Mouse (Mus musculus): ENCODE data around the gene Nus1. TPM values are rescaled to one million over a fixed set of nuclear protein-coding genes. Genes with fewer than 3 reads are reported as not detected.
A peak's percentile ranks its signal among the peaks of the same experiment; 100 is the strongest.

Gene Nus1
- polyA plus RNA-seq, 1 experiment from 2014 or later = 11.0 TPM

DNA sequence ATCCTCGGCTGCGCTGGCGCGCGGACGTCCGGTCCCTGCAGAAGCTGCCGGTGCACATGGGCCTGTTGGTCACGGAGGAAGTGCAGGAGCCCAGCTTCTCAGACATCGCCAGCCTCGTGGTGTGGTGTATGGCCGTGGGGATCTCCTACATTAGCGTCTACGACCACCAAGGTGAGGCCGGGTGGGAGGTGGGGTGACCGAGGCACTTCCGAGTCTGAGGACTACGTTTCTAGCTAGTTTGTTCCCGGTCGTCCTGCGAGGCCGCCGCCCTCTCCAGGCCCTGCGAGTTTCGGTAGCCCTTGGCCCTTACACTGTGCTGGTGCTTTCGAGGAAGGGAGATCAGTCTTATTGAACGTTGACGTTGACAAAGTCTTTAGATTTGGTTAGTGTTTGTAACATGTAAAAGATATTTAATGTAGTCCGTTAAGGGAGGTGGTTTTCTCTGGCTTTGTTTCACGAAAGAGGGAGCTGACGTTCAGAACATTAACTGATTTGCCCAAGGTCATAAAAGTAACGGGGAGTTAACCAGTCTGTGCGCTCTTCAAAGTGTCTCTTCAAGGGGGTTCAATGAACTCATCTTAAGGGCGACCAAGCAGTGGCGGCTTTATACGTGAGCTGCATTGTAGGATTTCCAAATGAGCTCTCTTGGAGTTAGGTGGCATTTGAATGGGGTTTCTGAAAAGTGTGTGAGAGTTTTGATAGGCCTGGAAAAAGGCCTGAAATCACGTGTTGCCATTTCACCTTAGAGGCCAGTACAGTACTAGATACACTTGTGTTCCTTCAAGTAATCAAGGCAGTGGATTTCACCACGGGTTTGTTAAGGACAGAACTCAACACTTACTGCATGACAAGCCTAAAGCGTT lies 882 bp downstream of the Nus1 start:
- DNase-seq (ENCODE audit: low spot score) = no peak

- no peak for DNase-seq (ENCODE audit: low spot score)
These were observed 1.6 kb downstream of the Nus1 start for GRCm38 (mm10) chr10:52418931-52419330.

- DNase-seq (ENCODE audit: low spot score) = no peak
These were observed 2.1 kb downstream of the Nus1 start for GRCm38 (mm10) chr10:52419402-52419801.

DNA sequence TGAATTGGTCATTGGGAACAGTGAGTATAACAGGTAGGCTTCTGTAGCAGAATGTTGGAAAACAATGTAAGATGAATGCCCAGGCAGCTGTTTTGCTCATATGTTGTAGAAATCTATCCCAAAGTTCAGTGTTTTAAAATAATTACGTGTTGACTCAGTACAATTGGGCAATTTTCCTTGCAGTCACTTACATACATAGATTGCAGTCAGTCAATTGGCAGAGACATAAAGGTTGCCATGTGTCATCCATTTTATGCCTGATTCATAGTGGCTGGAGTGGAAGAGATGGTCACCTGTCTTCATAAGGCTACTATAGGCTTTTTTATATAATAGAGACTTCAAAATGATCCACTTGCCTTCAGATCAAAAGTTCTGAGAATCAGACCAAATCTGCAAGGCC lies 3.2 kb downstream of the Nus1 start:
- no peak for DNase-seq (ENCODE audit: low spot score)

- no peak for DNase-seq (ENCODE audit: low spot score)
These were observed 4.4 kb downstream of the Nus1 start for GRCm38 (mm10) chr10:52421716-52422115.

GRCm38 (mm10) chr10:52423097-52423496 lies 5.8 kb downstream of the Nus1 start:
- peak; percentile 27 for DNase-seq (ENCODE audit: low spot score)

- no peak for DNase-seq (ENCODE audit: low spot score)
These were observed 9.1 kb downstream of the Nus1 start for GRCm38 (mm10) chr10:52426314-52426980.

DNA sequence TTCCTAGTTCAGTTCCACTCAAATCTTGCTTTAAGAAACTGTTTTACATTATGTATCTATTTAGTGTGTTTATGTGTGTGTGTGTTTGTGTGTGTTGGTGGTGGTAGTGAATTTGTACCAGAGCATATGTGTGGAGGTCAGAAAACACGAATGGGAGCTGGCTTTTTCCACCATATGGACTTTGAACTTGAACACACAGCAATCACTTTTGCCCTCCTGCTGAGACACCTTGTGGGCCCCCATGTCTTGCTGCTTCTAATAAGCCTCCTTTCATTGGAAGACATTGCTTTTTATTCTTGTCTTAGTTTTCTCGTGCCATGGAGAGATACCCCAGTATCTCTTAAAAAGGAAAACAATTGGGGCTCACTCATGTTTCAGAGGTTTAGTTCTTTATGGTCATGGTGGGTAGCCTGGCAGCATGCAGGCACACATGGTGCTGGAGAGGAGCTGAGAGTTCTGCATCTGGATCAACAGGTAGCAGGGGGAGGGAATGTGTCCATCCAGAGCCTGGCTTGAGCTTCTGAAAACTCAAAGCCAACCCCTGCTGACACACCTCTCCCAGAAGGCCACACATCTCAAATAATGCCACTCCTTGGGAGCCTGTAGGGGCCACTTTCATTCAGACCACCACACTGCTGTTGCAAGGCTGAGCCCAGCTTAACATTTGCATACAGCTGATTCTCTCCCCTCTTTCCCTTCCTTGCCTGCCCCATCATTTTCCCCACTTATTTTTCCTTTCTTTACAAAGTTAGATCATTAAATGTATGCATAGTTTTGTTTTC lies 10.5 kb downstream of the Nus1 start:
- DNase-seq (ENCODE audit: low spot score) = no peak

DNA sequence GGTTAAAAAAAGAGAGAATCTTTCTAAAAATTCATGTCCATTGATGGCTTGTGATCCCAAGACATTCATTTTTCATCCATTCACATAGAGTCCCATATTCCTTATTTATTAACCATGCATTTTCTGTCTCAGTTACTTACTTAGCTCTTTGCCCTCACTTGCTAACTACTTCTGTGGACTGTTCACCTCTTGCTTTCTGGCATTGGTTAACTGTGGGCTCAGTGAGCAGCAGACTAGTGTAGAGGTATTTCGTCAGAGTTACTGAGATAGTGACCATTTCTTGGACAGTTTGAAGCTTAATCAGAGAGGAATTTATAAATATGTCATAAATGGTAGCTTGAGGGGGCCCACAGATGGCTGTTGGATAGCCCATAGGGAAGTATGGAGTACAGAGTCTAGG lies 13.6 kb downstream of the Nus1 start:
- no peak for DNase-seq (ENCODE audit: low spot score)

DNA sequence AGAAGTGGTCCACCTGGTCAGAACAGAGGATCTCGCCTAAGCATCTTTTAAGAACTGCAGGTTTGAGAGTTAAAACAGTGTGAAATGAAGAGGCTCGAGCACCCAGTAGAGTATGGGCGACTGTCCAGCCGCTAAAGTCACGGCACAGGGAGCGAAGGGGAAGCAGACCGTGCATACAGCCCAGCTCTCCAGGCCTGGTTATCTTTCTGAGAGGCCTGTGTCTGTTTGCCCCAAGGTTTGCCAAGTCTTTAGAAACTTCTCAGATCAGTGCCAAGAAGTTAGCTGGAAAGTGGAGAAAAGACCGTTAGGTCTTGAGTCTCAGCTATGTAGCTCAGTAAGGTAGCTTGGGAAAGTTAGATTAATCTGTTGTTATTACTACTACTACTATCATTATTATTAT lies 17.5 kb downstream of the Nus1 start:
- no peak for DNase-seq (ENCODE audit: low spot score)

GRCm38 (mm10) chr10:52460614-52461013 lies 43.3 kb downstream of the Nus1 start:
- DNase-seq (ENCODE audit: low spot score) = no peak

DNA sequence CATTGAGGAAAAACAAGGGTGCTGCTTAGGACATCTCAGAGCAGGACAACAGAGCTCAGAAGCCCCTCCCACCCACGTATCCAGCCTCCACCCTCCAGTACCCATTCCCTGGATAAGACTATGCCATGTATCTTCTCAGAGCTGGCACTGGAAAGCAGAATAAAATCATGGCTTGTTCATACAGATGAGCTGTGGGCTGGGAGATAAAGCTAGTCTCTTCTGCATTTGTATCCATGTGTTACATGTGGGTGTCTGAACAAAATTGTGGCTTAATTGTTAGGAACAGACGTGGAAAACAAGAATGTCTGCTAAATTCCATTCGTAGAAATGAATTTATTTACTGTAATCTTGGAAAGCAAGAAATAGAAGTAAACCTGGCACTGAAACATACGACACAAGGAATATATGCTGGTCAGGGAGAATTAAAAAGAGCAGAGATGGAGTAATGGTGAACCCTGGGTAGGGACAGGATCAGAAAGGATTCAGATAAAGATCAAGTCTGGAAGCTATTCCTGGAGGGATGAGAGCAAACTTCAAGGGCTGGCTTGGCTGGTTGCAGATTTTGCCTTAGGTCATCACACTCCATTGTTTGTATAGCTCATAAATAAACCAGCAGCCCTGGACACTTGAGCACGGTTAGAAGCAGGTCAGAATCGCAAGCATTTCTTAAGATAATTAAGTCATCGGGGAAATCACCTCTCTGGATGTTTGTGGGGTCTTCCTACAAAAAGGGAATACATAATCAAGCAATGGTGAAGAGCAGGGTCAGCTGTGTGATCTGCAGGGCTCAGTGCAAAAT lies 46.8 kb downstream of the Nus1 start:
- no peak for DNase-seq (ENCODE audit: low spot score)

GRCm38 (mm10) chr10:52471520-52471919 lies 54.2 kb downstream of the Nus1 start:
- DNase-seq (ENCODE audit: low spot score) = no peak

Other genes with a start within 250 kb of the Nus1 start
- not detected in 2 replicates for gene Ros1, start 222.3 kb upstream of the Nus1 start, polyA plus RNA-seq (2015; fragmentation: Nextera tagmentation; extraction: Ambion mirVana)
- gene Dcbld1, start 183.9 kb upstream of the Nus1 start, polyA plus RNA-seq (2015; fragmentation: Nextera tagmentation; extraction: Ambion mirVana) = 3.5 and 3.7 TPM in 2 replicates
- gene Gm26741, start 58.8 kb upstream of the Nus1 start, polyA plus RNA-seq (2015; fragmentation: Nextera tagmentation; extraction: Ambion mirVana) = not detected in 2 replicates
- gene Gopc, start 35.4 kb upstream of the Nus1 start, polyA plus RNA-seq (2015; fragmentation: Nextera tagmentation; extraction: Ambion mirVana) = 12.2 and 12.3 TPM in 2 replicates
- gene Nepn, start 28.6 kb upstream of the Nus1 start, polyA plus RNA-seq (2015; fragmentation: Nextera tagmentation; extraction: Ambion mirVana) = 0.07 and 0.09 TPM in 2 replicates